Mouse (Mus musculus): Measurements from ENCODE around the gene Mob3b.

The Mob3b gene

DNA sequence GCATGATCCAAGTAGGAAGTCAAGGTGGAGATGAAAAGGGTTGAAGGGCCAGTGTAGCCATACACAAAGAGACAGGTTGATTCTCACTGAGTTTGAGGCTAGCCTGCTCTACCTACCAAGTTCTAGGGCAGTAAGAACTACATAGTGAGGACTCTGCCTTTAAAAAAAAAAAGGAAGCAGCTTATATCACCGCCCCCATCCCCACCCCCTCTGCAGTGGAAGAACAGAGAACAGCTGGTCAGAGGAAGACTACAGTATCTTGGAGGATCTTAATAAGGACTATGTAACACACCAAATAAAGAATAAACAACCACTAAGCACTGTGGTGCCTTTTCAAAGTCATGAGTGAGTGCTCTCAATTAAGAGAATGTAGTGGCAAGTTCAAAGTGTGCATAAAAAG, 138.9 kb downstream of the Mob3b start:
- in situ Hi-C loops (cut with MboI; ENCODE audit: low sequenced_read_pairs) = no loop called here

DNA sequence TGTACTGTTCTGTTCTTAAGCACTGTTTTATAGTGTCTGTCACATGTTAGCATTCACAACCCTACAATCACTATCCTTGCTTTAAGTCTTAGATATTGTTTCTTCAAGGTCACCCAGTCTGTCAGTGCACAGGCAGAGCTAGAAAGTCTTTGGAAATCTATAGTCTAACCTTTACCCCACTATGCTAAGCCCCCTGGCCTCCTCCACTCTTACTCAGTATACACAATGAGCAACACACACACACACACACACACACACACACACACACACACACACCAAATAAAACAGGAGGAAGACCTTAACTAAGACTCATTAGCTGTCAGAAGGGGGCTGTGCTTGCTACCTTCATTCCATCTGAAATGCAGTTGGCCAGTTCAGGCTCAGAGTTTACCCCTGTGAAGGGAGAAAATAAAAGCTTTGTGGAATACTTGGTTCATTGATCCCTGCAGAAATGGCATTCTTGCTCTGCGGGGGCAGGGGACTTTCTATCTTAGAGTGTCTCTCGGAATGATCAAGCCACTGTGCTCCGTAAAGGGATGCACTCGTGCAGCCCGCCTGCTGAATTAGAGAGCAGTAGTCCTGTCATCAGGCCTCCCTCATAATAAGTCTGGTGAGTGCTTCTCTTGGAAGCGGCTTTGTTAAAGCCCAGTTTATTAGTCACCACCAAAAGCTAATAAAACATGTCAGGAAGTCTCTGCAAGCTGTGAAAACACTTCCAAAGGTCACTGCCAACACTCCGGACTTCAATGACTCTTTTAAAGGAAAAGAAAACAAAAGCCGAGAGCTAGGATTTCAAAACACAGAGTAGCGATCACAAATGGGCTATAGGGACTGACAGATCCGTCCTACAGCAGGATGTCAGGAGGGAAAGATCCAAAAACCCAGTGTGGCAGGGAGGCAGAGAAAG, 144.6 kb downstream of the Mob3b start:
- in situ Hi-C loops (cut with MboI; ENCODE audit: low sequenced_read_pairs) = no loop called here

DNA sequence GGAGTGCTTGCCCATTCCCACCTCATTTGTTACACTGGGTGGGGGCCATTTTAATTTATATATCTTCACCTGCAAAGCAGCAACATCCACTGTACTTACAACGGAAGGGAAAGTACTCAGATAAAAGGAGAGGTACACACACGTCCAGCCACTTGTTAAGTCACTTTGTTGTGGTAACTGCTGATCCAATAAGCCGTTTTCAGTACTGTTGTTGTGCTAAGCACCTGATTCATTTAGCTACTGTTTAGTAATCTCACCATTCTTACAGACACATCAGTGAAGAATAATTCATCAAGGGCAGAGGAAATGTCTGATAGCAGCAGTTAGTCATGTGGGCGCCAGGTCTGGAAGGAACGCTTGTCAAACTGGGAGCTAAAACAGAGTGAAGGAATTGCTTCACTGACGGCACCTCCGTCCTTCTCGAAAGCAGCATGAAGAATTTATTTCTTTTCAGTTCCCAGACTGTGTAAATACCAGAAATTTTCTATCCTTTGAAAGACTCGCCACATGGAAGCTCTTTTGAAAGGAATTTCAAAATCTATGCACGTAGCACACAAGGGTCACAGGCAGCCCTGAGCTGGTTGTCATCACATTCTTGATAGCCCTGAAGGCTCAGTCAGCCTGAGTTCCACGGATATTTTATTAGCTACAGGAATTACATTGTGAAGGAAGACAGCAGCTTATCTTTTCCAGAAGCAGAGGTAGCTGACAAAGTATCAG, 150.6 kb downstream of the Mob3b start:
- in situ Hi-C loops (cut with MboI; ENCODE audit: low sequenced_read_pairs) = no loop called here

DNA sequence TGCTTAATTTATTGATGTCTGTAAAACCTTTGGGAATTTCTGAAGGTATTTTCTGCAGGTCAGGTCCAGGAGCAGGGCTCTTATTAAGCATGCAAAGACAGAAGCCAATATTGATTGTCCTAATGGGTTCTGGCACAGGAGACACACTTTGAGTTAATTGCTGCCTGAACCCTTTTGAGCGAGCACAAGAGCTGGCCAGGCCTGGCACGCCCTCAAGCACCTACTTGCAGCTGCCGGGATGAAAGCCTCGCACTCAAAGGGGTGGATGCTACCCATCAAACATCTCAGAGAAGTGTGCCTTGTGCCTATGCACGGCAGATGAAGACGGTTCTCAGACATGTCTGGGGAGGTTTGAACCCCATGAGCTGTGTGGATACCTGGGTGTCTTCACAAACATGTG, 151.2 kb downstream of the Mob3b start:
- in situ Hi-C loops (cut with MboI; ENCODE audit: low sequenced_read_pairs) = no loop called here

DNA sequence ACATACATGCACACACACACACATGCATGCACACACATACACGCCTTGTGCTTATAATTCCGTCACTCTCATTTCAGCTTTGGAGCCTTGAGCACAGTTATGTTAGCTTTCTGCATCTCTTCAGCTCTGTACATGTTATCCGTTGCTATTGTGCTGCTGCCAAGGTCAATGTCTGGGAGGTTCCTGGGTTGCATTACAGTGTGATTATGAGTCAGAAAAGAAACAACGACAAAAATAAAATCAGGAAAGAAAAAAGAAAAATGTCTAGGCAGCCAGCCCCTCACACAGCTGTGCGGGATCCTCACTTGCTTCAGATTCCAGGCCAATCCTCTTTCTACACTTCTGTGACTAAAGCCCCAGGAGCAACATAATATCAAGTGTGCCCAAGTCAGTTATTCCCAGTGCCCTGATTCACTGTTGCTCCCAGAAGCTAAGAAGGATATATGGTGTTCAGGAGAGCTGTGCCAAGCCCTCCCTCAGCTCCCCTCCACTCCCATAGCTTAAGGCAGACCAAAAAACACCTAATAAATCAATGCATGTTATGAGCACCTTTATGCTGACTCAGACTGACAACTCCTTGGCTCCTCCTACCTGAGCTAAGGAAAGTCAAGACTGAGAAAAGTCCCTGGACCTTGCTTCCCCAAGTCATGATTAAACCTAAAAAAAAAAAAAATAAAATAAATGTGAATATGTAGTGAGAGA, 152.1 kb downstream of the Mob3b start:
- in situ Hi-C loops (cut with MboI; ENCODE audit: low sequenced_read_pairs) = no loop called here

DNA sequence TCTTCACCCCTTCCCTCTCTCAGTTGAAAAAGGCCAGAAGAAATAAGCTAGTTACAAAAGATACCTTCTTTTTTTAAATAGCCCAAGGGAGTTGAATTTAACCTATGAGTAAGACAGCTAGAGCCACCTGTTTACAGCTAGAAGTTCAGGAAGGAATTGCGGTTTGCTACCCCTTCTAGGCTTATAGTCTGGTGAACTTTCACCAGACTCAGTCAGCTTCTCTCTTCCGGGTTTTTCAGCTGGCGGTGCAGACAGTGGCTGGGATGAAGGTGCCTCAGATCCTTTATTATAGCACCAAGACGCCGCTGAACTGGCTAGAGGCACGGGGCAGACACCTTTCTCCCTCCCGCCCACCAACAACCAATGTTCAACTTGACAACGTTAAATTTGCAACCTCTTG, 152.8 kb downstream of the Mob3b start:
- in situ Hi-C loops (cut with MboI; ENCODE audit: low sequenced_read_pairs) = no loop called here

DNA sequence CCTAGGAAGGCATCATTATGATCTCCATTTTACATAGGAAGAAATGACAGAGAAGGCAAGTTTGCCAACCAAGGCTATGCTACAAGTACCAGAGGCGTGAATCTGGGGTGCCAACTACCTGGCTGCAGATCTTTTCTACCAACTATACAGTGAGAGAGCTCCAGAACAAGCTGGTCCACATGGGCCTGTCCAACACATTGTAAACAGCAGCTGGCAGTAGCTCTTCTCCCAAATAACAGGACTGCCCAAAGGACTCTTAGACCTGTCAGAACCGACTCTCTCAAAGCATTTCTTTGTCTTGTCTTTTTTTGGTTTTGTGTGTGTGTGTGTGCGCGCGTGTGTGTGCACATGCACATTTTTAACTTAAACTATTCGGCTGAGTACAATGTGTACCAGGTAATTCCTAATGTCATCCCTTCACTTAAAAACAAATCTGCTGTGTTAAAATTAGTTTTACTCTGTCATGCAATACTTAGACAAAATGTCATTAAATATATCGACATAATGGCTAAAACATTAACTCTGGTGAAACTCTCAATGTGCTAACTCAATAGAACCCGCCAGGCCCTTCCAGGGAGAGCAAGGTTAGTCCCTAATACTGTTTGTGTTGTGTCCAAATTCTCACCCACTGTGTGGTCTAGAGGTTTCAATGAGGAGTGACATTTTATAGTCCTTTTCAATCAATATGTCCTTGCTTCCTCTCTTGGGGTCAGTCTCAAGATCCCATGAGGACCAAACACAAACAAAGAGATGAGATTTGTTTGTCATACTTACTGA, 153.5 kb downstream of the Mob3b start:
- in situ Hi-C loops (cut with MboI; ENCODE audit: low sequenced_read_pairs) = no loop called here

DNA sequence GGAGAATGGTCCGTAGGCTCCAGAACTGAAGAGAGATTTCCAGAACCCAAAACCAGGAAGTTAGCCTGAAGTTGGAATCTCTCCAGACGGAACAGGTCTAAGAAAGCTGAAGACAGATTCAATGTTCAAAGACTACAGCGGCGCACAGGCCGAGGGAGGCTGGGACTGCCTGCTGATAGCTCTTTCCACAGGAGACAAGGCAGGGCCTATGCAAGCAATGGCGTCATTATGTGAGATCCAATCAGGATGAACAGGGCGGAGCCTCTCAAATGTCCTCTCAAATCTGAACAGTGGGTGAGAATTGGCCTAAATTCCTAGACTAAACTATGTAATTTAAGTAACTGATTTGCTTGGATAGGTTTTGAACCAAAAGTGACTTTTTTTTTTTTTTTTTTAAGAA, 160.7 kb downstream of the Mob3b start:
- in situ Hi-C loops (cut with MboI; ENCODE audit: low sequenced_read_pairs) = no loop called here

DNA sequence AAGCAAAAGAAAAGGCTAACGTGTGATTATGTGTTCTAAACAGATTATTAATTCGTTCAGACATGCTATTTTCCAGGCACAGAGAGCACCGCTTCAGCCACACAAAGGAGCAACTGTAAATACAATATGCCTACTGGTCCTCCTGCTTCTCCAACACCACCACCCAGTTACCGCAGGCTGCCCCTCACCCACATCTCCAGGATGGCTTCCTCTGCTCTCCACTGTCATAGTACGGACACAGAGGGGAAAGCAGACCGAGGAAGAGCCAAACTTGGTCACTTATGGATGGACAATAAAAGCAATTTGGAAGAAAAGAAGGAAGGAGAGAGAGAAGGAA, 163.7 kb downstream of the Mob3b start:
- in situ Hi-C loops (cut with MboI; ENCODE audit: low sequenced_read_pairs) = no loop called here

DNA sequence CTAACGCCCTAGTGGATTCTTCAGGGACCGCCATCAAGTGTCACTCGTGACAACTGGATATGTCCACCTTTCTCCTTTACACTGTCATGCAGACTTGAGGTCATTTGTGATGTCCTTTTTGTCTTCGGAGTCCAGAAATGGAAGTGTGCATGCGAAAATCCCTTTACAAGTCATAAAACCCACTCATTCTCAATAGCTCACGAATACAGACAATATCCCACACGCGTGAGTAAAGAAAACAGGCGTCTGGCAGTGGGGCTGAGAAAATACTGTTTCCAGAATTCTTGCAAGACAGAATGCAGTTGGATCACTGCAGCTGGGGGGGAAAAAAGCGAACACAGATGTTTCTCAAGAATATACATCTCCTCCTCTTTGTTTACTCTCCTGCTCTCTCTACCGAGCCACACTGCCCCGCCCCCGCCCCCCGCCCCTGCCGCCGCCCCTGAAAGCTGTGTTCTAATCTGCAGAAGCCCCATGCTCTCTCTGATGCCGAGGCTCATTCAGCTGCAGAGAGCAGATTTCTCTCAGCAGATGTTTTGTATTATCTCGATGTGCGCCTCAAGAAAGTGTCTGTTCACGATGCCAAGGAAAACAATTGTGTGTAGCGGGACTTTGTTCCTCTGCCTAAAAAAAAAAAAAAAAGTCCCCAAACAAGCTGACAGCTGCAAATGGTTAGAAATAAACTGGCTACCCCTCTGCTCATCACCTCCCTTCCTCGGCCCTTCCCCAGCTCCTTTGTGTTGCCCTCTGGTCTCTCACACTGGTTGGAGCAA, 164.2 kb downstream of the Mob3b start:
- in situ Hi-C loops (cut with MboI; ENCODE audit: low sequenced_read_pairs) = no loop called here

DNA sequence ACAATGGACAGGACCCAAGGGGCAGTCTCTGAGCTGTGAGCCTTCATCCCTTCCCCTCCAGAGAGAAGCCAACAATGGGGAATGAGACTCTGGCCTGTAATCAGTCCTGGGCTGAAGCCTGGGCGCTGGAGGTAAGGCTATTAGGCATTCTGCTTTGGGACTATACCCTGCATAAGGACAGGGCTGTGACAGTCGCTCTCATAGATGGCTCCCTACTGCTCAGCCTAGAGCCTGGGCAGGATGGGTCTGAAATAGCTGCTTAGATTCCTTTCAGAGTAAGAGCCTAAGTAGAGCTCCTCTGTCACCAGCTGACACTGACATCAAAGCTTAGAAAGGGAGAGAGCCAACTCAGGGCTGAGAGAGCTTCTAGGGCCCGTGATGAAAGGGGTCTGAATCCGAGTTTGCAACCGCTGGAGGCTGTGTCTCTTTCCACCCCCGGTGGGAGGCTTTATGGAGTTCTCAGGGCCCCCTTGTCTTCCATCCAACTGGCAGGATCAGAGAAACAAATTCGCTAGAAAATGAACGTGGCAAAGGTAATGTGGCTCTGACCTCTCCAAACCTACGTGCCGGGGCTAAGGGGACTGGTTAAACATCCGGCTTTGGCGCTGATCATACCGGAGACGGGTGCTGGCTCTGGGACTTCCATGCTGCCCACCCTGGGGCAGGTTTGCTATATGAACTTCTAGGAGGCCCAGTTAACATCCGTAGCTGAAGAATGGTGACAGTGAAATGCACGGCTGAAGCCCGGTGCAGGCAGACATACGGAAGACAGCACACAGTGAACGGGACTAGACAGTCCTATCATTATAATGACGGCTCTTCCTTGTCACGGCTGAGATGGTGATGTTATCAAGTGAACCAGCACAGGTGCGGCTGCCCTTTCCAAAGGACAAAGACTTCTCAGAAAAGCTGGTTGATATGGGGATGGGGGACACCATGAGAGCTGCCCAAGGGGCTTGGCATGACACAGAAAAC, 165.1 kb downstream of the Mob3b start:
- in situ Hi-C loops (cut with MboI; ENCODE audit: low sequenced_read_pairs) = no loop called here

DNA sequence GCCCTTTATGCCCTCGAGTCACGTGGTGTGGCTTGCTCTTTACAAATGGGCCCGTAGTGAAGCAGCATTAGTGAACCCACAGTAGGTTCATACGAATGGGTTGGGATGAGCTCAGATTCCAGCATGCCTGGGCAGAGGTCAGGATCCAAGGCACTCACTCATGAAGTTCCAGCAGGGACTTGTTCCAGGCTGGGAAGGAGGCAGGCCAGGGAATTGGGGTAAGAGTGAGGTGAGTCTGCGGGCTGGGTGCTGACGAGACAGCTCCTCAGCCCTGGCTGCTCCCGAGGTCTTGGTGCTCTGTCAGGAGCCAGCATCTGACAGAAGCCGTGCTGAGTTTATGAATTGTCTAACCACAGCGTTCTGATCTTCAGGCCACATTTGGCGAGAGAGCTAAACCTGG, 166.2 kb downstream of the Mob3b start:
- in situ Hi-C loops (cut with MboI; ENCODE audit: low sequenced_read_pairs) = no loop called here

DNA sequence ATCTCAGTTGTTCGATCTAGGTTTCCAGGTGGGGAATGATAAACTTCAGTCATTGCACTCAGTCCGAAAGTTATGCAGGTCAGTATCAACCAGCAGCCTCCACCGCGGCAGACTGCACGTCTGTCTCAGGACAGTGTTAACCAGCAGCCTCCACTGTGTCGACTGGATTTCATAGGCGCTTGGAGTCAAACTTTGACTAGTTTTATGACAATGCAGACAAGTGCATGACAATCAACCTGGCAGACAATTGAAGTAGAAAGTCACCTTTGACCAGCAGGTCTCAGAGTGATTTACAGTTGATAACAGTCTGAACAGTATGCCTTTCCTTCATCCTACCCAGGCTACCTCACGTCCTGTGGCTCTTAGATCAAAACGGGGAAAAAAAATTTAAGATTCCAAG, 166.6 kb downstream of the Mob3b start:
- in situ Hi-C loops (cut with MboI; ENCODE audit: low sequenced_read_pairs) = no loop called here

DNA sequence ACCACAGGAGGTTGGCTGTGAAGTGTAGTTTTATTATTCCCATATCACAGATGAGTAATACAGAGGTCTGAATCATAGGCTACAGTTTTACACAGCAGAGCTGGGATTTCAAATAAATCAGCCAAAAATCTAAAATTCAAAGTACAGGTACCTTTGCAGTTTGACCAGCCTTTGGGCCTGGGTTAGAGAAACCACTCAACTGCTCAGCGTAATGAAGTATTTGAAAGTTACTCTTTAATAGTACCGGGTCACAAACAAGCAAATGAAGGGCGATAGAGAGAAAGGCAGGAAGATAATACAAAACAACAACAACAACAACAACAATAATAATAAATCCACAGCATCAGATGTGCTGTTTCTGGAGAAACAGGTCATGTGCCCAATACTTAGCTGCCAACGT, 169.7 kb downstream of the Mob3b start:
- in situ Hi-C loops (cut with MboI; ENCODE audit: low sequenced_read_pairs) = no loop called here

DNA sequence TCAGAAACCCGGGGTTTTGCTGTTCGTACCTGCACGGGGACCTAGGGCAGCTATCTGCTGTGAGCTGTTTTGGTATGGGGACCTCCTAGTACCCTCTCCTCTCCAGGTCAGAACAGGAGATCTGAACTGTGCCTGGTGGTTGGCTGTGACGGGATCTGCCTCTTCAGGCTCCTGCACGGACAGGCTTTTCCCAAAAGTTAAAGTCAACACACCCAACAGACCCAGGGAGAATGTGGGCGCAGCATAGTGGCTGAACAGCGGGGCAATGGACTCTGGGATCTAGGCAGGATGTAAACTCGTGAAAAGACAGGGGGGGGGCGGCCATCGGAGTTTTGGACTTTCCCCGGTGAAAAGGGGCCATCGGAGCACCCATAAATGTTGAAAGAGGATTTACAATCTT, 170.2 kb downstream of the Mob3b start:
- in situ Hi-C loops (cut with MboI; ENCODE audit: low sequenced_read_pairs) = no loop called here

DNA sequence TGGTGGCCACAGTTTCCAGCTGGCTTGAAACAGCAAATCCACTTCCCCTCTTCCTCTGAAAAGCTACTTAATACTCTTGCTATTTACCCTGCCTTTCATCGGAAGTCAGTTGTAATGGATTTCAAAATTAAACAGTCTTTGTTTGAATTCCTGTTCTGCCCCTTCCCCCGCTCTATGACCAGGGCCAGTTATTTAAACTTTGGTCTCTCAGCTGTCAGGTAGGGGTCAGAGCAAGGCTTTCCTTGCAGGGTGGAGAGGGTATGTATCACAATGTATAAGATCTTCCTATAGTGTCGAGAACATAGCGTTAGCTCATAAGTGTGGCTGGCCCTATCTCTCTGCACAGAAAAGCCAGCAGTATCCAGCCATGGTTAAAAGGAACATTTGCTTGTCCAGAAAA, 170.6 kb downstream of the Mob3b start:
- in situ Hi-C loops (cut with MboI; ENCODE audit: low sequenced_read_pairs) = no loop called here

DNA sequence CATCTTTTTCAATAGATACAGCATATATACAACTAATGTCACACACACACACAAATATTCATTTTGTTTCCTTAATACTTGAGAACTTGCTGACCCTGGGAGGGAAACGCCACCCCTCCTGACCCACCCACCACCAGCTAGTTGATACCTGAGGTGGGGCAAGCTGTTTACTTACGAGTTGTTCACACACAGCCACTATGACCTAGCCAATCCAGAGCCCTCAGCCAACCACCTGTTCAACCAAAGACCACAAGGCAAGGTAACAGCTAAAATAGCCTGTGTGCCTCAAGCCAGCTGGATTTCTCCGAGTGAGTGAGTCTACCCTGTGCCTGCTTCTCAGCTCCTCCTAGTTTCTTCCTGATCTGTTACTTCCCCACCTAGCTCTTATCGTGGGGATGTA, 172.9 kb downstream of the Mob3b start:
- in situ Hi-C loops (cut with MboI; ENCODE audit: low sequenced_read_pairs) = no loop called here

DNA sequence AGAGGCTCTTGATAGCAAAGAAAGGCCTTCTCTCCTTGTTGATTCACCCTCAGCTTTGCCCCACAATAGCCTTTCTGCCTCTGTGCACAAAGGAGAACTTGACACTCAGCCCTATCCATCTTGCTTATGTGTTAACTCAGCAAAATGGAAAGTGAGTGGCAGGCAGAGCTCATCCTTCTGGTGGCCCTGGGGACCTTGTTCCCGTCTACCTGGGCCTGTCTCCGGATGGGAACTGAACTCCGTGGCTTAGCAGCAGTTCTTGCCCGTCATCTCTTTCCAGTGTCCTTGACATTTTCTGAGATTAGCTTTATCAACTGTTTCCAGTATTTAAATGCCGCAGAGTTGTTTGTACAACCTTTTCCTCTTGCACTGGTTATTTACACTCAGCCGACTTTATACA, 173.8 kb downstream of the Mob3b start:
- in situ Hi-C loops (cut with MboI; ENCODE audit: low sequenced_read_pairs) = no loop called here

All from CH12F3 (cell line).